8 mouse cellular contexts compared by ENCODE assay signal in the genomic region with DNA sequence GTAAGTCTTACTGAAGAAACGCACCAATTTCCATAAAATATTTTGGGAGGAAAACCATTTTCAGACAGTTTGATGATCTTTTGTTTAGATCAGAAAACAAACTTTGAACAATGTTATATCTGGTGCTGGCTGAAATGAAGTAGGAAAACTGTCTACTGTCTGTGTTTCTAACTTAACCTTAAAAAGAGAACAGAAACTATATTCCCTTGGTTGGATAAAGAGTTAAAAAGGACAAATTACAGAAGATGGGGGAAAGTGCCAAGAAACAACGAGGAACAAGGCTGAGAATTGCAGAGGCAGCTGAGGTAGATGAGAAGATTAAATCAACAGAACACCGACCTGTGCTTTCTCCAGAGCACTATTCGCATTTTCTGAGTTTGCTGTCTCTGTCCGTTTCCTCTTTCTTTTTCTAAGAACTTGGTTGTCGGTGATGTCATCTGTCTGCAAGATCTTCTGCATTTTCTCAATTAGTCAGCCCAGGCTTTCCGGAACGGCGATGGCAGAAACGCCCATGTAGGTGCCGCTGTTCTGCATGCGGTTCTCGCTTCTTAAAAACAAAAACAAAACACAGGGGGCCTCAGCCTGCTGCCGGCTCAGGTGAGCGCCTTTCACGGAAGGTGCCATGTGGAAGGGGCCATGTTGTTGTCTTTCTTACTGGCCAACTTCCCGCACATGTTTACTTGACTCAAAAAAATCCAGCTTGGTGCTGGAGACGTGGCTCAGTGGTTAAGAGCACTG. TPM values are rescaled to one million over a fixed set of nuclear protein-coding genes. Genes with fewer than 3 reads are reported as not detected.
DNase-seq lines count a peak whose midpoint lies in the region; ATAC-seq lines count a peak whose summit lies in the region.

No protein-coding gene starts in this region.

- H3K4me3 ChIP-seq in hindbrain, embryonic 12.5 days: no peak overlapping the region
- no peak overlapping the region for H3K4me3 ChIP-seq in hindbrain, embryonic 11.5 days (ENCODE audit: low read depth, low read length)
- peak overlapping the region; percentile 27 for H3K4me3 ChIP-seq in intestine, embryonic 14.5 days (ENCODE audit: low read depth, low read length)
- peak overlapping the region; percentile 22 for H3K4me3 ChIP-seq in limb, embryonic 15.5 days

- no peak overlapping the region for H3K9ac ChIP-seq in hindbrain, embryonic 12.5 days
- H3K9ac ChIP-seq in hindbrain, embryonic 11.5 days (ENCODE audit: low read depth, low read length): no peak overlapping the region
- no peak overlapping the region for H3K9ac ChIP-seq in intestine, embryonic 14.5 days (ENCODE audit: low read length)
- no peak overlapping the region for H3K9ac ChIP-seq in limb, embryonic 15.5 days

- H3K27me3 ChIP-seq in hindbrain, embryonic 12.5 days: no peaks in the 10 kb centered on the region
- no peaks in the 10 kb centered on the region for H3K27me3 ChIP-seq in hindbrain, embryonic 11.5 days (ENCODE audit: control insufficient read depth, insufficient read depth, low read length)
- H3K27me3 ChIP-seq in intestine, embryonic 14.5 days (replicated peaks; ENCODE audit: control insufficient read depth, insufficient read depth, low read length): no peaks in the 10 kb centered on the region
- no peaks in the 10 kb centered on the region for H3K27me3 ChIP-seq in limb, embryonic 15.5 days

- peak overlapping the region; percentile 29 for H3K4me2 ChIP-seq in hindbrain, embryonic 12.5 days (replicated peaks)
- H3K4me2 ChIP-seq in hindbrain, embryonic 11.5 days (replicated peaks; ENCODE audit: low read depth, low read length): no peak overlapping the region
- H3K4me2 ChIP-seq in intestine, embryonic 14.5 days (ENCODE audit: low read length): peak overlapping the region; percentile 51
- H3K4me2 ChIP-seq in limb, embryonic 15.5 days: peak overlapping the region; percentile 41

- ATAC-seq in hindbrain, embryonic 12.5 days (ENCODE audit: low FRiP score): no peak
- no peak for ATAC-seq in hindbrain, embryonic 11.5 days (ENCODE audit: low FRiP score)
- no peak for ATAC-seq in intestine, embryonic 14.5 days (replicated peaks; ENCODE audit: low FRiP score, low TSS enrichment, low read depth)
- ATAC-seq in limb, embryonic 15.5 days (ENCODE audit: insufficient number of reproducible peaks, low FRiP score, low TSS enrichment, low read depth): no peak
- peak; percentile 90 for ATAC-seq in monocyte, adult 5-6 weeks (replicated peaks; ENCODE audit: insufficient number of reproducible peaks, low FRiP score, low TSS enrichment, poor library complexity, severe bottlenecking)

- H3K27ac ChIP-seq in hindbrain, embryonic 12.5 days: no peak overlapping the region
- no peak overlapping the region for H3K27ac ChIP-seq in hindbrain, embryonic 11.5 days (ENCODE audit: low read depth, low read length)
- H3K27ac ChIP-seq in intestine, embryonic 14.5 days (ENCODE audit: low read depth): no peak overlapping the region
- H3K27ac ChIP-seq in limb, embryonic 15.5 days: no peak overlapping the region

- H3K4me1 ChIP-seq in hindbrain, embryonic 12.5 days: no peaks in the 10 kb centered on the region
- no peaks in the 10 kb centered on the region for H3K4me1 ChIP-seq in hindbrain, embryonic 11.5 days (replicated peaks; ENCODE audit: control insufficient read depth, insufficient read depth, low read length)
- no peaks in the 10 kb centered on the region for H3K4me1 ChIP-seq in intestine, embryonic 14.5 days (replicated peaks; ENCODE audit: control insufficient read depth, insufficient read depth, low read length)
- no peaks in the 10 kb centered on the region for H3K4me1 ChIP-seq in limb, embryonic 15.5 days

- H3K9me3 ChIP-seq in hindbrain, embryonic 12.5 days (replicated peaks): no peaks in the 10 kb centered on the region
- H3K9me3 ChIP-seq in hindbrain, embryonic 11.5 days (ENCODE audit: control insufficient read depth, low read length): no peaks in the 10 kb centered on the region
- H3K9me3 ChIP-seq in intestine, embryonic 14.5 days (ENCODE audit: control insufficient read depth, low read length): no peaks in the 10 kb centered on the region
- H3K9me3 ChIP-seq in limb, embryonic 15.5 days: no peaks in the 10 kb centered on the region

- no peaks in the 10 kb centered on the region for H3K36me3 ChIP-seq in hindbrain, embryonic 12.5 days
- H3K36me3 ChIP-seq in hindbrain, embryonic 11.5 days (ENCODE audit: control insufficient read depth, insufficient read depth, low read length): no peaks in the 10 kb centered on the region
- no peaks in the 10 kb centered on the region for H3K36me3 ChIP-seq in intestine, embryonic 14.5 days (ENCODE audit: control insufficient read depth, insufficient read depth, low read length)
- no peaks in the 10 kb centered on the region for H3K36me3 ChIP-seq in limb, embryonic 15.5 days

- no peak for DNase-seq in hindbrain, embryonic 11.5 days (ENCODE audit: low spot score)
- peak; percentile 59 for DNase-seq in adrenal gland, adult 2 months
- peak; percentile 33 to 49 for DNase-seq in frontal cortex, postnatal 36 days (ENCODE audit: low spot score in 2 of 2)
- DNase-seq in intestine, embryonic 14.5 days (ENCODE audit: low spot score): peak; percentile 58
- peak; percentile 72 for DNase-seq in thymus, postnatal 4 days

- 29% methylated on average over 18 of the region's 18 CpGs for WGBS in hindbrain, embryonic 12.5 days
- 25% methylated on average over 18 of the region's 18 CpGs for WGBS in hindbrain, embryonic 11.5 days
- 9% methylated on average over 18 of the region's 18 CpGs for WGBS in intestine, embryonic 14.5 days
- WGBS in limb, embryonic 15.5 days: 15% methylated on average over 18 of the region's 18 CpGs

RNA-seq across cellular contexts. Expression of gene Bend6, which starts 24.3 kb away (rescaled TPM):
- 4.4 and 5.6 TPM in 2 replicates for polyA plus RNA-seq in hindbrain, embryonic 12.5 days (2016; fragmentation: Nextera tagmentation; extraction: Ambion mirVana)
- 2.3 and 3.8 TPM in 2 replicates for polyA plus RNA-seq in hindbrain, embryonic 11.5 days (2014; fragmentation: Nextera tagmentation; extraction: Ambion mirVana)
- total RNA-seq in adrenal gland, adult 2 months (2021): 1 to 10 TPM; 1.4 to 1.9 TPM
- 0.10 and 0.23 TPM in 2 replicates for polyA plus RNA-seq in adrenal gland, adult 2 months (2012; rRNA removed)
- 0.61 and 0.81 TPM in 2 replicates for polyA plus RNA-seq in intestine, embryonic 14.5 days (2014; fragmentation: Nextera tagmentation; extraction: Ambion mirVana)
- polyA plus RNA-seq in limb, embryonic 15.5 days (2015; fragmentation: Nextera tagmentation; extraction: Ambion mirVana): 0.81 and 1.3 TPM in 2 replicates
- 0.97 to 3.2 TPM in 2 of 3 replicates, not detected in the other for total RNA-seq in monocyte, adult 5-6 weeks (2017)

RNA-seq across cellular contexts. Expression of gene Dst, which starts 24.8 kb away (rescaled TPM):
- 38.7 and 44.5 TPM in 2 replicates for polyA plus RNA-seq in hindbrain, embryonic 12.5 days (2016; fragmentation: Nextera tagmentation; extraction: Ambion mirVana)
- polyA plus RNA-seq in hindbrain, embryonic 11.5 days (2014; fragmentation: Nextera tagmentation; extraction: Ambion mirVana): 36.5 and 60.0 TPM in 2 replicates
- total RNA-seq in adrenal gland, adult 2 months (2021): 100 to 1,000 TPM; 125 to 134 TPM
- polyA plus RNA-seq in adrenal gland, adult 2 months (2012; rRNA removed): 39.7 and 53.3 TPM in 2 replicates
- 27.7 and 30.1 TPM in 2 replicates for polyA plus RNA-seq in intestine, embryonic 14.5 days (2014; fragmentation: Nextera tagmentation; extraction: Ambion mirVana)
- polyA plus RNA-seq in limb, embryonic 15.5 days (2015; fragmentation: Nextera tagmentation; extraction: Ambion mirVana): 23.7 and 24.4 TPM in 2 replicates
- 0.29 to 2.0 TPM (median 0.96 TPM) in 3 replicates for total RNA-seq in monocyte, adult 5-6 weeks (2017)

Comparison
In these comparisons a context has a peak if more than half of its experiments do, and no peak if none do; other contexts are left out.
1. H3K4me3 ChIP-seq: peak in intestine, embryonic 14.5 days (single experiment) and limb, embryonic 15.5 days (single experiment); none in hindbrain, embryonic 12.5 days (single experiment) and hindbrain, embryonic 11.5 days (single experiment).